Mouse (Mus musculus) limb, embryonic 14.5 days (tissue): Measurements from ENCODE around the gene Zswim7. TPM values are rescaled to one million over a fixed set of nuclear protein-coding genes. Genes with fewer than 3 reads are reported as not detected.

Experiments
- ATAC-seq: fragments of 200-750 bp; cut with Nextera tagmentation; 2 replicates; pipeline ENCODE4 v1.8.0; 2017; ENCODE audit warnings: low read depth, moderate number of reproducible peaks, moderate TSS enrichment; ENCODE audit not compliant: low FRiP score
- DNase-seq: peaks from one replicate; pipeline ENCODE4 v3.0.0-alpha.2; 2015; ENCODE audit warnings: low spot score
- H3K27ac ChIP-seq: fragments of 300-500 bp; sonication (generic); replicated peaks from 2 replicates; pipeline ENCODE4 v1.5.1; 2014; ENCODE audit warnings: low read depth, mild to moderate bottlenecking, low read length, moderate library complexity, mixed read lengths
- H3K27me3 ChIP-seq: fragments of 300-500 bp; sonication (generic); 2 replicates; pipeline ENCODE4 v1.6.1; 2014; ENCODE audit warnings: low read length, mixed read lengths; ENCODE audit not compliant: control insufficient read depth, insufficient read depth
- H3K36me3 ChIP-seq: fragments of 300-500 bp; sonication (generic); 2 replicates; pipeline ENCODE4 v1.6.1; 2014; ENCODE audit warnings: mild to moderate bottlenecking, low read length, moderate library complexity, mixed read lengths; ENCODE audit not compliant: control insufficient read depth, insufficient read depth
- H3K4me1 ChIP-seq: fragments of 300-500 bp; sonication (generic); 2 replicates; pipeline ENCODE4 v1.6.1; 2014; ENCODE audit warnings: antibody characterized with exemption, low read length, mixed read lengths; ENCODE audit not compliant: control insufficient read depth, insufficient read depth
- H3K4me2 ChIP-seq: fragments of 300-500 bp; sonication (generic); replicated peaks from 2 replicates; pipeline ENCODE4 v1.6.1; 2014; ENCODE audit warnings: low read depth, mild to moderate bottlenecking, low read length, moderate library complexity; ENCODE audit not compliant: severe bottlenecking
- H3K4me3 ChIP-seq: fragments of 300-500 bp; sonication (generic); replicated peaks from 2 replicates; pipeline ENCODE4 v1.5.1; 2014; ENCODE audit warnings: low read length
- H3K9ac ChIP-seq: fragments of 300-500 bp; sonication (generic); 2 replicates; pipeline ENCODE4 v1.6.1; 2014; ENCODE audit warnings: mild to moderate bottlenecking, low read depth, low read length, moderate library complexity; ENCODE audit not compliant: severe bottlenecking
- H3K9me3 ChIP-seq: fragments of 300-500 bp; sonication (generic); 2 replicates; pipeline ENCODE4 v1.6.1; 2016; ENCODE audit warnings: low read length; ENCODE audit not compliant: control insufficient read depth
- POLR2A ChIP-seq: fragments of 200-500 bp; IDR thresholded peaks from 2 replicates; pipeline ENCODE4 v1.8.0; 2012; ENCODE audit warnings: inconsistent platforms, mild to moderate bottlenecking, moderate library complexity, borderline replicate concordance; ENCODE audit not compliant: insufficient read depth, insufficient read length; ENCODE audit errors: extremely low read depth
- WGBS: fragments of 180-500 bp; shearing (Covaris S2); extraction: QIAGEN DNeasy Blood & Tissue Kit; methylation state at CpG from one replicate; pipeline ENCODE4 v1.1.7; 2014; 5-methylcytosine and 5-hydroxymethylcytosine counted together
- polyA plus RNA-seq, 2 experiments: library from polyadenylated mRNA; depleted of rRNA in 1 of 2; stranded (reverse) in 1 of 2; unstranded in 1 of 2; fragments of >200 nt; fragmentation: Nextera tagmentation in 1 of 2; extraction: Ambion mirVana in 1 of 2; gene quantifications; 2 replicates each; pipeline versions ENCODE4 v1.2.1 to v1.2.3; 2012 to 2014

The Zswim7 gene
- polyA plus RNA-seq, 2 experiments = 19.2 to 23.1 TPM

- no peak for ATAC-seq
- H3K9ac ChIP-seq = no peak overlapping the region
- no peaks in the 10 kb centered on the region for H3K27me3 ChIP-seq
- H3K4me2 ChIP-seq = no peak overlapping the region
- no peak overlapping the region for H3K4me3 ChIP-seq
- DNase-seq = no peak
- peaks cover 12% of the 10 kb centered on the region for H3K36me3 ChIP-seq
- no peak for TF ChIP-seq POLR2A
- H3K4me1 ChIP-seq = no peaks in the 10 kb centered on the region
- H3K27ac ChIP-seq = no peak overlapping the region
- WGBS = 76% methylated on average over 17 of the region's 17 CpGs
- H3K9me3 ChIP-seq = no peaks in the 10 kb centered on the region
Measured at GRCm38 (mm10) chr11:62266466-62267214, 14.5 kb downstream of the Zswim7 start.

GRCm38 (mm10) chr11:62265642-62266041 is 15.5 kb downstream of the Zswim7 start:
- no peak overlapping the region for H3K4me2 ChIP-seq
- H3K9me3 ChIP-seq = no peaks in the 10 kb centered on the region
- WGBS = 78% methylated on average over 7 of the region's 7 CpGs
- no peak overlapping the region for H3K4me3 ChIP-seq
- H3K4me1 ChIP-seq = no peaks in the 10 kb centered on the region
- no peak overlapping the region for H3K27ac ChIP-seq
- H3K27me3 ChIP-seq = no peaks in the 10 kb centered on the region
- TF ChIP-seq POLR2A = no peak
- DNase-seq (no peak), ATAC-seq (no peak)
- no peak overlapping the region for H3K9ac ChIP-seq
- H3K36me3 ChIP-seq = peaks cover 12% of the 10 kb centered on the region

- H3K27me3 ChIP-seq = no peaks in the 10 kb centered on the region
- H3K9ac ChIP-seq = no peak overlapping the region
- peaks cover 12% of the 10 kb centered on the region for H3K36me3 ChIP-seq
- ATAC-seq (no peak), DNase-seq (no peak)
- no peak for TF ChIP-seq POLR2A
- H3K4me2 ChIP-seq = no peak overlapping the region
- no peak overlapping the region for H3K4me3 ChIP-seq
- no peaks in the 10 kb centered on the region for H3K9me3 ChIP-seq
- peaks cover 4% of the 10 kb centered on the region; the same call in 1 of the 2 replicates for H3K4me1 ChIP-seq
- 63% methylated on average over 7 of the region's 7 CpGs for WGBS
- H3K27ac ChIP-seq = no peak overlapping the region
Measured at GRCm38 (mm10) chr11:62264018-62264417, 17.2 kb downstream of the Zswim7 start.

- peaks cover 4% of the 10 kb centered on the region; the same call in 1 of the 2 replicates for H3K4me1 ChIP-seq
- H3K27ac ChIP-seq = no peak overlapping the region
- TF ChIP-seq POLR2A = no peak
- 89% methylated on average over 7 of the region's 7 CpGs for WGBS
- H3K36me3 ChIP-seq = peaks cover 12% of the 10 kb centered on the region
- no peaks in the 10 kb centered on the region for H3K9me3 ChIP-seq
- no peaks in the 10 kb centered on the region for H3K27me3 ChIP-seq
- no peak for ATAC-seq
- no peak overlapping the region for H3K4me3 ChIP-seq
- no peak for DNase-seq
- no peak overlapping the region for H3K4me2 ChIP-seq
- H3K9ac ChIP-seq = no peak overlapping the region
Measured at GRCm38 (mm10) chr11:62263599-62263998, 17.6 kb downstream of the Zswim7 start.

- Histone ChIP-seq H3K36me3 (no peaks in the 10 kb centered on the region), H3K9me3 (no peaks in the 10 kb centered on the region), H3K4me3 (no peak overlapping the region), H3K27ac (no peak overlapping the region), H3K27me3 (no peaks in the 10 kb centered on the region), H3K9ac (0 out of 2 replicates have a peak overlapping the region, but pooled peaks have one; percentile 28), H3K4me2 (no peak overlapping the region), H3K4me1 (peaks cover 4% of the 10 kb centered on the region; the same call in 1 of the 2 replicates)
- DNase-seq (no peak), ATAC-seq (no peak)
- WGBS = 32% methylated on average over 5 of the region's 5 CpGs
- no peak for TF ChIP-seq POLR2A
Measured at GRCm38 (mm10) chr11:62259214-62259613, 22.0 kb downstream of the Zswim7 start.
